Mouse (Mus musculus): ENCODE measurements around the gene Fads6.

DNA sequence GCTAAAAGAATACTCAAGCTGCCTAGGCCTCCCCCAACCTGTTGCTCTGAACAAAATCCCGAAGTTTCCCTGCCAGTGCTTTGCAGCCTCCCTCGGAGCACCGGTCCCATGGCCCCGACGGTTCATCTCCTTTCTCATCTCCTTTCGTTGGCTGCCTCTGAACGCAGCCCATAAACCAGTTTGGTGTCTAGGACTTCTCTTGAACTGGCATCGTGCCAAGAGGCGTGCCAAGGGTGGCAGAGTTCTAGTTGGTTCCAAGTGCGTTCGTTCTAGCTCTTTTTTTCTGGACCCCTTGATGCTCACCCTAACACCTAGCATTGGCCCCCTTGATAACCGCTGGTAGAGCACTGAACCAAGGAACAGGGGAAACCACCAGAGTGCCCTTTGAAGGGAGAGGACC, 37.8 kb upstream of the Fads6 start:
- TF ChIP-seq CTCF (conservative IDR thresholded peaks at IDR 0.05; ENCODE audit: low read length) (no peak), POU5F1 (IDR thresholded peaks at IDR 0.05; ENCODE audit: borderline replicate concordance, low read length) (no peak), NANOG (IDR thresholded peaks at IDR 0.05; ENCODE audit: borderline replicate concordance, low read length) (no peak)

Measured in E14TG2a.4 (cell line).